Mouse (Mus musculus) midbrain, embryonic 15.5 days (tissue): ENCODE results near the gene Camta1. TPM values are rescaled to one million over a fixed set of nuclear protein-coding genes. Genes with fewer than 3 reads are reported as not detected.
"Not testable (repeated sequence)": the region's sequence is repeated elsewhere in the genome, so short reads cannot be mapped to it uniquely, and the experiment has no call there.

Source experiments
- ATAC-seq: fragments of 200-750 bp; cut with Nextera tagmentation; replicated peaks from 2 replicates; pipeline ENCODE4 v1.8.0; 2017; ENCODE audit warnings: moderate TSS enrichment
- H3K27ac ChIP-seq: fragments of 300-500 bp; sonication (generic); 2 replicates; pipeline ENCODE4 v1.5.1; 2015; ENCODE audit warnings: mild to moderate bottlenecking, inconsistent platforms
- H3K27me3 ChIP-seq: fragments of 300-500 bp; sonication (generic); replicated peaks from 2 replicates; pipeline ENCODE4 v1.6.1; 2015; ENCODE audit warnings: inconsistent platforms
- H3K36me3 ChIP-seq: fragments of 300-500 bp; sonication (generic); replicated peaks from 2 replicates; pipeline ENCODE4 v1.6.1; 2015; ENCODE audit warnings: inconsistent platforms
- H3K4me1 ChIP-seq: fragments of 300-500 bp; sonication (generic); 2 replicates; pipeline ENCODE4 v1.6.1; 2015; ENCODE audit warnings: inconsistent platforms
- H3K4me2 ChIP-seq: fragments of 300-500 bp; sonication (generic); 2 replicates; pipeline ENCODE4 v1.6.1; 2015; ENCODE audit warnings: inconsistent platforms, mild to moderate bottlenecking, moderate library complexity
- H3K4me3 ChIP-seq: fragments of 300-500 bp; sonication (generic); 2 replicates; pipeline ENCODE4 v1.5.1; 2015; ENCODE audit warnings: mild to moderate bottlenecking, inconsistent platforms
- H3K9ac ChIP-seq: fragments of 300-500 bp; sonication (generic); 2 replicates; pipeline ENCODE4 v1.6.1; 2015; ENCODE audit warnings: mild to moderate bottlenecking, inconsistent platforms
- H3K9me3 ChIP-seq: fragments of 300-500 bp; sonication (generic); 2 replicates; pipeline ENCODE4 v1.6.1; 2016; ENCODE audit warnings: inconsistent platforms
- WGBS: fragments of 180-500 bp; shearing (Covaris S2); methylation state at CpG from one replicate; pipeline ENCODE4 v1.1.7; 2015; ENCODE audit warnings: mixed read lengths; 5-methylcytosine and 5-hydroxymethylcytosine counted together
- polyA plus RNA-seq: library from polyadenylated mRNA; unstranded; fragments of >200 nt; fragmentation: Nextera tagmentation; extraction: Ambion mirVana; gene quantifications from 2 replicates; pipeline ENCODE4 v1.2.1, GENCODE M21; 2015

Camta1 gene
- polyA plus RNA-seq, 1 experiment from 2014 or later, result 156 TPM

- Histone ChIP-seq H3K4me2 (peak within 1 kb of the TSS; percentile 96), H3K27ac (0 out of 2 replicates have a peak within 1 kb of the TSS, but pooled peaks have one; percentile 14), H3K9ac (peak within 1 kb of the TSS; percentile 48), H3K4me1 (peaks cover 10% of the 10 kb centered on the region; the same call in 1 of the 2 replicates), H3K9me3 (no peaks in the 10 kb centered on the region), H3K4me3 (peak within 1 kb of the TSS; percentile 65), H3K27me3 (no peaks in the 10 kb centered on the region; the same call in 1 of the 2 replicates), H3K36me3 (peaks cover 11% of the 10 kb centered on the region; the same call in 1 of the 2 replicates)
- WGBS, result under 1% methylated on average over 79 of the region's 79 CpGs
- ATAC-seq, result peak; percentile 96
These were observed 817.4 kb downstream of the Camta1 start, which contains the start of gene Per3 for GRCm38 (mm10) chr4:151044037-151044943. TSS of gene Per3 (minus strand) at chr4:151044665.

DNA sequence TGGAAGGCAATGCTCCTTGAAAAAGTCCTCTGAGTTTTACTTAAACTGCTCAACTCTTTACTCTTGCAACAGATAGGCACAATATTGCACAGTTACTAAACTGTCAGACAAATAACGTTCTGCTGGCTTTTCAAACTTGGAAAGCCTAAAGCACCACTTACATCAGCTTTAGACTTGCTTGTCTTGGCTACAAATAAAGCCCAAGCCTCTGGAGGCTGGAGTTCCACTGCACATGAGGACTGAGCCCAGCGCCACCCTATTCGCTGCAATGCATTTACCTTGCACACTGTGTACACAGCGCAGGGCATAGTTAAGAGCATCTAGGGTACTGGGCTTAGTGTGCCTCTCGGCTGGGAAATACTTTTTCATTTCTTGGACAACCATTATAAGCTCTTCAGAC is 818.4 kb downstream of the Camta1 start:
- no peak overlapping the region; the same call in 1 of the 2 replicates for H3K4me3 ChIP-seq
- no peaks in the 10 kb centered on the region; the same call in 1 of the 2 replicates for H3K27me3 ChIP-seq
- H3K27ac ChIP-seq, result no peak overlapping the region
- H3K9me3 ChIP-seq, result no peaks in the 10 kb centered on the region
- 44% methylated on average over 5 of the region's 5 CpGs for WGBS
- H3K36me3 ChIP-seq, result peaks cover 11% of the 10 kb centered on the region; the same call in 1 of the 2 replicates
- no peak for ATAC-seq
- H3K4me2 ChIP-seq, result peak overlapping the region; percentile 96
- H3K4me1 ChIP-seq, result peaks cover 10% of the 10 kb centered on the region; the same call in 1 of the 2 replicates
- no peak overlapping the region for H3K9ac ChIP-seq

- no peaks in the 10 kb centered on the region for H3K9me3 ChIP-seq
- H3K36me3 ChIP-seq, result no peaks in the 10 kb centered on the region
- ATAC-seq, result no peak
- WGBS, result 90% methylated on average over 5 of the region's 5 CpGs
- no peak overlapping the region for H3K4me2 ChIP-seq
- H3K9ac ChIP-seq, result no peak overlapping the region
- no peak overlapping the region for H3K27ac ChIP-seq
- no peaks in the 10 kb centered on the region; the same call in 1 of the 2 replicates for H3K27me3 ChIP-seq
- H3K4me1 ChIP-seq, result peaks cover 10% of the 10 kb centered on the region; the same call in 1 of the 2 replicates
- no peak overlapping the region for H3K4me3 ChIP-seq
These were observed 820.2 kb downstream of the Camta1 start for GRCm38 (mm10) chr4:151041506-151041905.

GRCm38 (mm10) chr4:151037800-151038199 is 823.9 kb downstream of the Camta1 start:
- Histone ChIP-seq H3K27ac (no peak overlapping the region), H3K27me3 (no peaks in the 10 kb centered on the region; the same call in 1 of the 2 replicates), H3K9me3 (no peaks in the 10 kb centered on the region), H3K9ac (no peak overlapping the region), H3K36me3 (no peaks in the 10 kb centered on the region), H3K4me1 (no peaks in the 10 kb centered on the region), H3K4me2 (no peak overlapping the region), H3K4me3 (no peak overlapping the region)
- no peak for ATAC-seq
- WGBS, result 90% methylated on average over 11 of the region's 11 CpGs

DNA sequence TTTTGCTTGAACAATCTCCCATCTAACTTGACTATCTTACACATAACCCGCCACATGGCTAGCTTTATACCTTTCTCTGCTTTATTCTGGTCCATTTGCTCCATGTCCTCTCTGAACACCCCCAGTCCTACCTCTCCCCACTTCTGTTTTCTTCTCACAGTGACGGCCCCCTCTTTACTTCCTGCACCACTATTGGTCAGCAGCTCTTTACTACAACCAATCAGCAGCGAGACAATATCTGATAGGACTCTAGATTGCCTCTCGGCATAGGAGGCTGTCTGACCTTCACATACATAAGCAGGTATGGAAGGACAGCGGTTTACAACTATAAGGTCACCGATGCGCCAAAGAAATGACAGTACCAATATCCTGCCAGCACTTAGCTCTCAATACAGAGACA is 825.2 kb downstream of the Camta1 start:
- ATAC-seq, result no peak
- Histone ChIP-seq H3K27me3 (no peaks in the 10 kb centered on the region), H3K9ac (no peak overlapping the region), H3K4me2 (no peak overlapping the region), H3K4me1 (no peaks in the 10 kb centered on the region), H3K36me3 (no peaks in the 10 kb centered on the region), H3K27ac (no peak overlapping the region), H3K9me3 (no peaks in the 10 kb centered on the region), H3K4me3 (no peak overlapping the region)
- 87% methylated on average over 7 of the region's 7 CpGs for WGBS

- Histone ChIP-seq H3K4me3 (no peak overlapping the region), H3K4me2 (no peak overlapping the region), H3K36me3 (no peaks in the 10 kb centered on the region), H3K27ac (no peak overlapping the region), H3K9me3 (no peaks in the 10 kb centered on the region), H3K27me3 (no peaks in the 10 kb centered on the region), H3K9ac (no peak overlapping the region), H3K4me1 (no peaks in the 10 kb centered on the region)
- ATAC-seq, result no peak
- WGBS, result 50% methylated on average over 6 of the region's 6 CpGs
These were observed 834.7 kb downstream of the Camta1 start for GRCm38 (mm10) chr4:151027001-151027400.

DNA sequence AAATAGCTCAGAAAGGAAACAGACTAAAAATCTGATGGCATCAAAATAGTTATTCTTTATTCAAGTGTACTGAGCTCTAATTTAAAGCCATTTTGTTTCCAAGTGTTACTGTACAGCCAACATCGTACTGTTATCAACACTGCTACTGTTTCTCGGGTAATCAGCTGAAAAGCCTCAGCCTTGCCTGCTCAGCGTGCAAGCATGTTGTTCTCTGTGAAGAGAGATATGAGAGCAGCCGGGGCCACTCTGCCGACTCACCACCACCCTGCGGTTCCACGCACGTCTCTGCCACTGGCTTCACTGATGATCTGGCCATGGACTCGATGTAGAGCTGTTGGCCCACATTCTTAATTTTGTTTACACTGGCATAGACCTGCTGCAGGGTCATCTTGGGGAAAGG is 837.5 kb downstream of the Camta1 start:
- WGBS, result 90% methylated on average over 9 of the region's 9 CpGs
- Histone ChIP-seq H3K4me3 (no peak overlapping the region), H3K9me3 (no peaks in the 10 kb centered on the region), H3K27ac (no peak overlapping the region), H3K27me3 (no peaks in the 10 kb centered on the region), H3K4me2 (no peak overlapping the region), H3K4me1 (no peaks in the 10 kb centered on the region), H3K36me3 (no peaks in the 10 kb centered on the region), H3K9ac (no peak overlapping the region)
- ATAC-seq, result no peak

DNA sequence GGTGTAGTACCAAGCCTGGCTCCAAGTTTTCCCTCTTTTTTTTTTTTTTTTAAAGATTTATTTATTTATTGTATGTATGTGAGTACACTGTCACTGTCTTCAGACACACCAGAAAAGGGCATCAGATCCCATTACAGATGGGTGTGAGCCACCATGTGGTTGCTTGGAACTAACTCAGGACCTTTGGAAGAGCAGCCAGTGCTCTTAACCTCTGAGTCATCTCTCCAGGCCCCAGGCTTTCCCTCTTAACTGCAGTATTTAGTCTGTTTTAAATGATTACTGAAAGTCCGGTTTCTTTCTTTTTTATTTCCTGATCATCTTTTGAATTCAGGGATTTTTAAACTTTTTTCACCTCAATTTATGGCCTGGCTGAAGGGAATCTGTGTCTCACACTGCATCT is 844.3 kb downstream of the Camta1 start:
- 92% methylated on average over 1 of the region's 1 CpGs for WGBS
- not testable (repeated sequence) for ATAC-seq, H3K27ac ChIP-seq, H3K9me3 ChIP-seq, H3K4me3 ChIP-seq, H3K27me3 ChIP-seq, H3K36me3 ChIP-seq, H3K9ac ChIP-seq, H3K4me2 ChIP-seq, H3K4me1 ChIP-seq

DNA sequence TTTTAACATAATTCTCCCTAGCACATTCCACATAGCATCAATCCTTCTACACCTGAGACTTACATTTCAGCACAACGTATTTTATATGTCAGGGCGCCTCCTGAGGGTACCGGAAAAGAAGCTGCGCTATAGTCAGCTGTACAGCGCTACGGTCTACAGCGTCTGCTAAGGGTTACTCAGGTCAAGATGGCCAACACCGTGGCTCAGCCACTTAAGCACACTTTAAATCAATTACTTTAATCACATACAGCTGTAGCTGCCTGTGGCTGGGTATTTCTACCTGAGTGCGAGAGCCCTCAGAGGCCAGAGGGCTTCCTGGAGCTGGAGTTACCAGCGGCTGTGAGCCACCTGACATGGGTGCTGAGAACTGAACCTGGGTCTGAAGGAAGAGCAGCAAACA is 845.7 kb downstream of the Camta1 start:
- H3K36me3 ChIP-seq, result 0 out of 2 replicates have a peak, but pooled peaks cover 4% of the 10 kb centered on the region
- H3K27ac ChIP-seq, result no peak overlapping the region
- no peak overlapping the region for H3K4me3 ChIP-seq
- WGBS, result 91% methylated on average over 10 of the region's 10 CpGs
- H3K27me3 ChIP-seq, result no peaks in the 10 kb centered on the region
- no peak overlapping the region for H3K4me2 ChIP-seq
- no peaks in the 10 kb centered on the region for H3K4me1 ChIP-seq
- H3K9me3 ChIP-seq, result no peaks in the 10 kb centered on the region
- no peak overlapping the region for H3K9ac ChIP-seq
- no peak for ATAC-seq

GRCm38 (mm10) chr4:151010316-151010715 is 851.4 kb downstream of the Camta1 start:
- 86% methylated on average over 7 of the region's 7 CpGs for WGBS
- H3K9me3 ChIP-seq, result no peaks in the 10 kb centered on the region
- no peak overlapping the region for H3K4me2 ChIP-seq
- no peak overlapping the region for H3K27ac ChIP-seq
- no peak overlapping the region for H3K9ac ChIP-seq
- ATAC-seq, result no peak
- no peaks in the 10 kb centered on the region for H3K4me1 ChIP-seq
- no peaks in the 10 kb centered on the region for H3K36me3 ChIP-seq
- no peak overlapping the region for H3K4me3 ChIP-seq
- no peaks in the 10 kb centered on the region for H3K27me3 ChIP-seq

- H3K36me3 ChIP-seq, result no peaks in the 10 kb centered on the region
- H3K27ac ChIP-seq, result no peak overlapping the region
- WGBS, result 59% methylated on average over 6 of the region's 6 CpGs
- no peaks in the 10 kb centered on the region for H3K4me1 ChIP-seq
- H3K4me3 ChIP-seq, result no peak overlapping the region
- H3K9ac ChIP-seq, result no peak overlapping the region
- no peak for ATAC-seq
- H3K9me3 ChIP-seq, result no peaks in the 10 kb centered on the region
- no peak overlapping the region for H3K4me2 ChIP-seq
- H3K27me3 ChIP-seq, result no peaks in the 10 kb centered on the region
These were observed 854.7 kb downstream of the Camta1 start for GRCm38 (mm10) chr4:151006945-151007344.

DNA sequence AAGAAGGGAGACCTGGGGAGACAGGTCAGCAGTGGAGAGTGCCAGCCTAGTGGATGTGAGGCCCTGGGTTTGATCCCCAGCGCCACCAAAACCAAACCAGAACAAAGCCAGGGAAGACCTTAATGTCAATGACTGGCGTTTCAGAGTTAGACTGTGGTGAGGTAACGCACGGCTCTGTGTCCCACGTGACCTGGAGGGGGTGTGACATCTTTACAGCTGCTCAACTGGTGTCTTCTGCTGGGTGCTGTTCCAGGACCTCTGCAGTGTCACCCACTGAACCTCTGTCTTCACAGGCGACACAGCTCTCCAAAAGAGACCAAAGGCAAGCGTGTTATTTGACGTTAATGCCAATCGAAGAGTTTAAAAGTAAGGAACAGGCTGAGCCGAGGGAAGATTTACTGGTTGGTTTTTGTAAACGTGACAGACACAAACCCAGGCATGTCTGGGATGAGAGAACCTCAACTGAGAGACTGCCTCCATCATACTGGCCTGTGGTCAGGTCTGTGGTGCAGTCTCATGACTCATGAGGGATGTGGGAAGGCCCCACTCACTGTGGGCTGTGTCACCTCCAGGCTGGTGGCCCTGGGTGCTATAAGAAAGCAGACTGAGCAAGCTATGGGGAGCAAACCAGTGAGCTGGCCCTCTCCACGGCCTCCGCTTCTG is 855.9 kb downstream of the Camta1 start:
- H3K36me3 ChIP-seq, result no peaks in the 10 kb centered on the region
- no peak overlapping the region for H3K4me2 ChIP-seq
- H3K9ac ChIP-seq, result no peak overlapping the region
- no peak overlapping the region for H3K4me3 ChIP-seq
- H3K4me1 ChIP-seq, result no peaks in the 10 kb centered on the region
- H3K9me3 ChIP-seq, result no peaks in the 10 kb centered on the region
- no peaks in the 10 kb centered on the region for H3K27me3 ChIP-seq
- WGBS, result 95% methylated on average over 13 of the region's 13 CpGs
- ATAC-seq, result no peak
- no peak overlapping the region for H3K27ac ChIP-seq
